Comparison of ENCODE assay signal across 12 mouse cellular contexts in genomic region chr7:115752121-115752634, GRCm38 (mm10).
DNase-seq lines count a peak whose midpoint lies in the region; ATAC-seq and TF ChIP-seq lines count a peak whose summit lies in the region.
"Had no signal": no experiment of that assay in that cellular context is flagged by ENCODE, and none has a peak within 500 bp of the region (broad histone marks: within the 10 kb centered on the region; RNA-seq: fewer than 3 reads in every experiment).

No protein-coding gene starts in this region.

- no peak for TF ChIP-seq CTCF in brain, embryonic 14.5 days (IDR thresholded peaks at IDR 0.05; ENCODE audit: borderline replicate concordance, extremely low read depth, insufficient read depth, insufficient read length)

- TF ChIP-seq POLR2A in brain, embryonic 14.5 days (IDR thresholded peaks at IDR 0.05; ENCODE audit: borderline replicate concordance, extremely low read depth, insufficient read depth, insufficient read length, poor library complexity, severe bottlenecking) = no peak

- no peaks in the 10 kb centered on the region for H3K9me3 ChIP-seq in heart, embryonic 13.5 days
- H3K9me3 ChIP-seq in forebrain, embryonic 16.5 days (ENCODE audit: control insufficient read depth, low read length) = no peaks in the 10 kb centered on the region
- H3K9me3 ChIP-seq in midbrain, embryonic 15.5 days = no peaks in the 10 kb centered on the region

- H3K4me2 ChIP-seq in heart, embryonic 13.5 days = peak overlapping the region; percentile 46
- H3K4me2 ChIP-seq in forebrain, embryonic 16.5 days (ENCODE audit: low read length) = peak overlapping the region; percentile 12
- 0 out of 2 replicates have a peak overlapping the region, but pooled peaks have one; percentile 6 for H3K4me2 ChIP-seq in midbrain, embryonic 15.5 days

- no peaks in the 10 kb centered on the region for H3K36me3 ChIP-seq in heart, embryonic 13.5 days
- no peaks in the 10 kb centered on the region for H3K36me3 ChIP-seq in forebrain, embryonic 16.5 days (ENCODE audit: control insufficient read depth, insufficient read depth)
- no peaks in the 10 kb centered on the region for H3K36me3 ChIP-seq in midbrain, embryonic 15.5 days (replicated peaks)

- H3K27me3 ChIP-seq in heart, embryonic 13.5 days (replicated peaks) = no peaks in the 10 kb centered on the region
- no peaks in the 10 kb centered on the region for H3K27me3 ChIP-seq in forebrain, embryonic 16.5 days (replicated peaks; ENCODE audit: control insufficient read depth, insufficient read depth, low read length)
- no peaks in the 10 kb centered on the region for H3K27me3 ChIP-seq in midbrain, embryonic 15.5 days (replicated peaks)

- H3K27ac ChIP-seq in heart, embryonic 13.5 days (replicated peaks) = peak overlapping the region; percentile 65
- no peak overlapping the region for H3K27ac ChIP-seq in forebrain, embryonic 16.5 days (ENCODE audit: low read length)
- no peak overlapping the region for H3K27ac ChIP-seq in midbrain, embryonic 15.5 days

- no peak for ATAC-seq in heart, embryonic 13.5 days (ENCODE audit: extremely low read depth, insufficient number of reproducible peaks, low FRiP score, low TSS enrichment)
- peak; percentile 77 for ATAC-seq in forebrain, embryonic 16.5 days
- ATAC-seq in midbrain, embryonic 15.5 days (replicated peaks) = peak; percentile 90

- H3K4me1 ChIP-seq in heart, embryonic 13.5 days = peaks cover 30% of the 10 kb centered on the region
- H3K4me1 ChIP-seq in forebrain, embryonic 16.5 days (replicated peaks; ENCODE audit: control insufficient read depth, insufficient read depth, low read length) = peaks cover 24% of the 10 kb centered on the region
- peaks cover 29% of the 10 kb centered on the region for H3K4me1 ChIP-seq in midbrain, embryonic 15.5 days

- H3K9ac ChIP-seq in heart, embryonic 13.5 days = peak overlapping the region; percentile 16
- no peak overlapping the region for H3K9ac ChIP-seq in forebrain, embryonic 16.5 days (replicated peaks; ENCODE audit: low read depth, low read length)
- no peak overlapping the region for H3K9ac ChIP-seq in midbrain, embryonic 15.5 days

- DNase-seq in heart, adult 8-10 months (ENCODE audit: low spot score) = no peak
- DNase-seq in brain, embryonic 14.5 days (ENCODE audit: low read depth) = peak; percentile 84
- no peak for DNase-seq in kidney, postnatal 14 days
- no peak for DNase-seq in cerebellum, adult 9-10 months
- DNase-seq: adrenal gland, postnatal 10 days; gastrocnemius, postnatal 25 days; liver; spleen, adult 18-20 months; thymus, postnatal 4 days had no signal

- 19% methylated on average over 5 of the region's 5 CpGs for WGBS in heart, embryonic 13.5 days
- WGBS in forebrain, embryonic 16.5 days = 6% methylated on average over 5 of the region's 5 CpGs
- WGBS in midbrain, embryonic 15.5 days = 13% methylated on average over 5 of the region's 5 CpGs

- H3K4me3 ChIP-seq in heart, embryonic 13.5 days = no peak overlapping the region
- peak overlapping the region; percentile 1 for H3K4me3 ChIP-seq in forebrain, embryonic 16.5 days (replicated peaks; ENCODE audit: low read length)
- H3K4me3 ChIP-seq in midbrain, embryonic 15.5 days = no peak overlapping the region
